Mouse (Mus musculus): ENCODE data around the gene Map3k21.

Map3k21 gene

GRCm38 (mm10) chr8:125910365-125911228, at the start of gene Map3k21:
TSS of gene Map3k21 (plus strand) at chr8:125910450.
- peak; percentile 34 for DNase-seq

- DNase-seq, result no peak
These were observed 44.1 kb upstream of the Map3k21 start for GRCm38 (mm10) chr8:125866125-125866524.

GRCm38 (mm10) chr8:125868552-125868951, 41.7 kb upstream of the Map3k21 start:
- DNase-seq, result no peak

GRCm38 (mm10) chr8:125869739-125870138, 40.5 kb upstream of the Map3k21 start:
- DNase-seq, result no peak

GRCm38 (mm10) chr8:125870179-125870702, 40.0 kb upstream of the Map3k21 start:
- no peak for DNase-seq

- DNase-seq, result peak; percentile 75
These were observed 39.4 kb upstream of the Map3k21 start for GRCm38 (mm10) chr8:125870821-125871321.

GRCm38 (mm10) chr8:125872501-125873249, 37.6 kb upstream of the Map3k21 start:
- DNase-seq, result no peak

GRCm38 (mm10) chr8:125873250-125873534, 37.1 kb upstream of the Map3k21 start:
- no peak for DNase-seq

GRCm38 (mm10) chr8:125880447-125880846, 29.8 kb upstream of the Map3k21 start:
- DNase-seq, result no peak

GRCm38 (mm10) chr8:125887549-125887948, 22.7 kb upstream of the Map3k21 start:
- DNase-seq, result no peak

- no peak for DNase-seq
These were observed 20.3 kb upstream of the Map3k21 start for GRCm38 (mm10) chr8:125889920-125890319.

GRCm38 (mm10) chr8:125897388-125897787, 12.9 kb upstream of the Map3k21 start:
- DNase-seq, result no peak

- peak; percentile 69 for DNase-seq
These were observed 12.1 kb upstream of the Map3k21 start, which contains the start of gene Pcnx2 for GRCm38 (mm10) chr8:125897868-125898788. TSS of gene Pcnx2 (minus strand) at chr8:125898317.

GRCm38 (mm10) chr8:125898899-125899298, 11.4 kb upstream of the Map3k21 start:
- peak; percentile 87 for DNase-seq

- no peak for DNase-seq
These were observed 9.1 kb upstream of the Map3k21 start for GRCm38 (mm10) chr8:125901167-125901566.

- no peak for DNase-seq
These were observed 7.7 kb upstream of the Map3k21 start for GRCm38 (mm10) chr8:125902521-125902920.

- DNase-seq, result no peak
These were observed 4.9 kb upstream of the Map3k21 start for GRCm38 (mm10) chr8:125905341-125905740.

- no peak for DNase-seq
These were observed 2.9 kb upstream of the Map3k21 start for GRCm38 (mm10) chr8:125907311-125907710.

- DNase-seq, result no peak
These were observed 437 bp upstream of the Map3k21 start for GRCm38 (mm10) chr8:125909661-125910364.

GRCm38 (mm10) chr8:125911229-125911580, 955 bp downstream of the Map3k21 start:
- DNase-seq, result no peak

- no peak for DNase-seq
These were observed 3.0 kb downstream of the Map3k21 start for GRCm38 (mm10) chr8:125913206-125913605.

- DNase-seq, result no peak
These were observed 4.1 kb downstream of the Map3k21 start for GRCm38 (mm10) chr8:125914386-125914785.

Data from right cerebral cortex, postnatal 4 days (tissue).